Mouse (Mus musculus) layer of hippocampus, postnatal 36 days (tissue): ENCODE results near the gene Gm14459. TPM values are rescaled to one million over a fixed set of nuclear protein-coding genes. Genes with fewer than 3 reads are reported as not detected.
"Not testable (repeated sequence)": the region's sequence is repeated elsewhere in the genome, so short reads cannot be mapped to it uniquely, and the experiment has no call there.

Experiments
- DNase-seq, 2 experiments: peaks; one replicate each; pipeline ENCODE4 v3.0.0; 2022
- total RNA-seq, 2 experiments: library from RNA; stranded (reverse); gene quantifications; 2 replicates each; pipeline ENCODE4 v1.2.3; 2021

Gene Gm14459
- not detected for total RNA-seq

GRCm38 (mm10) chrX:8524854-8525253 lies at the start of gene Gm14459:
Gene Gm14459 (minus strand): TSS chrX:8524954.
- DNase-seq, result no peak

GRCm38 (mm10) chrX:8548155-8548554 lies 23.4 kb upstream of the Gm14459 start, which contains the start of gene Ssxb6:
Gene Ssxb6 (minus strand): TSS chrX:8548255.
- DNase-seq, result not testable (repeated sequence)

Other genes starting within 250 kb of the Gm14459 start
- gene Ssxb10, start 197.5 kb downstream of the Gm14459 start, total RNA-seq, result not detected
- gene Ssxb9, start 158.0 kb downstream of the Gm14459 start, total RNA-seq, result not detected
- gene Ssxb1, start 111.6 kb downstream of the Gm14459 start, total RNA-seq, result not detected
- not detected for gene Ssxb2, start 63.2 kb downstream of the Gm14459 start, total RNA-seq
- not detected for gene Ssxb6, start 23.3 kb upstream of the Gm14459 start, total RNA-seq
- not detected for gene Ssxb3, start 66.9 kb upstream of the Gm14459 start, total RNA-seq
- not detected for gene Ssxb8, start 165.9 kb upstream of the Gm14459 start, total RNA-seq
- not detected for gene Ssx9, start 223.5 kb upstream of the Gm14459 start, total RNA-seq